21 mouse cellular contexts compared by ENCODE assay signal in the genomic region with DNA sequence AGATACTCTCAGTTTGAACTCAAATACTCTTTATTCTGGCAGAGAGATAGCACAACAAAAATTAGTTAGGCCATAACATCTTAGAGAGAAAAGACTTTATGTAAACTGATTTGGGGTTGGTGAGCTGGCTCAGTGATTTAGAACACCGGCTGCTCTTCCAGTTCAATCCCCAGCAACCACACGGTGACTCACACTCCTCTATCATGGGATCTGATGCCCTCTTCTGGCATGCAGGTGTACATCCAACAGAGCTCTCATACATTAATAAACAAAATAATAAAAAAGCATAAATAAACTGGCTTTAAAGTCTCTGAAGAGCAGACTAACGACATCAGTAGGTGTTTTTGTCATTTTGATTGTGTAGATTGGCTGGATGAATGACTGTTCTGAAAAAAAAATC. TPM values are rescaled to one million over a fixed set of nuclear protein-coding genes. Genes with fewer than 3 reads are reported as not detected.
DNase-seq lines count a peak whose midpoint lies in the region; ATAC-seq and TF ChIP-seq lines count a peak whose summit lies in the region.
"Had no signal": no experiment of that assay in that cellular context is flagged by ENCODE, and none has a peak within 500 bp of the region (broad histone marks: within the 10 kb centered on the region; RNA-seq: fewer than 3 reads in every experiment).

No protein-coding gene starts in this region.

- no peak for ATAC-seq in erythroblast, adult 5-6 weeks (replicated peaks; ENCODE audit: low FRiP score, poor library complexity, severe bottlenecking)

- H3K27ac ChIP-seq in layer of hippocampus, adult 2 months = no peak overlapping the region
- H3K27ac ChIP-seq: embryonic facial prominence, embryonic 15.5 days; heart, embryonic 10.5 days; hindbrain, embryonic 13.5 days; neural tube, embryonic 13.5 days; stomach, embryonic 15.5 days had no signal

- no peak overlapping the region for H3K4me3 ChIP-seq in layer of hippocampus, adult 2 months
- H3K4me3 ChIP-seq: embryonic facial prominence, embryonic 15.5 days; heart, embryonic 10.5 days; hindbrain, embryonic 13.5 days; neural tube, embryonic 13.5 days; stomach, embryonic 15.5 days had no signal

- peak; percentile 13 for DNase-seq in adrenal gland, adult 2 months
- DNase-seq in adrenal gland, postnatal 4 days (ENCODE audit: low spot score in 2 of 2) = no peak
- DNase-seq in layer of hippocampus, adult 2 months (ENCODE audit: low spot score in 2 of 2) = no peak
- DNase-seq in layer of hippocampus, adult 8-10 months (ENCODE audit: low spot score in 2 of 2) = no peak
- DNase-seq in 416B (ENCODE audit: low read depth) = peak; percentile 60
- DNase-seq in adrenal gland, postnatal 14 days = peak; percentile 18
- no peak for DNase-seq in testis, postnatal 14 days (ENCODE audit: low spot score)
- DNase-seq: B cell, adult 2 months; gastrocnemius, postnatal 14 days; heart, postnatal 10 days; kidney, adult 11 months; layer of hippocampus, postnatal 36 days; left cerebral cortex, postnatal 4 days; lung, postnatal 36 days; thymus, postnatal 14 days had no signal

- peak; percentile 56 for TF ChIP-seq CTCF in layer of hippocampus, adult 2 months (conservative IDR thresholded peaks at IDR 0.05)

RNA-seq across cellular contexts. Expression of gene Vcan, which starts 21.8 kb away (rescaled TPM):
- total RNA-seq in adrenal gland, adult 2 months (2021) = 1 to 10 TPM; 2.7 to 3.2 TPM
- 0.88 and 1.4 TPM in 2 replicates for polyA plus RNA-seq in adrenal gland, adult 2 months (2012; rRNA removed)
- total RNA-seq in adrenal gland, postnatal 4 days (2021) = 10 to 100 TPM; 34.2 to 36.2 TPM
- 10 to 100 TPM; 15.7 to 16.8 TPM for total RNA-seq in layer of hippocampus, adult 2 months (2021)
- total RNA-seq in layer of hippocampus, adult 8-10 months (2022) = 10 to 100 TPM; 15.6 to 17.8 (median 16.7) TPM
- 6.1 and 8.5 TPM in 2 replicates for total RNA-seq in adrenal gland, postnatal 14 days (2021)
- total RNA-seq in erythroblast, adult 5-6 weeks (2015; ENCODE audit: low replicate concordance) = 2.7 and 11.3 TPM in 2 replicates
- total RNA-seq in erythroblast, adult 5-6 weeks (2017; ENCODE audit: low replicate concordance) = 0.98 and 2.0 TPM in 2 replicates

Comparison
In these comparisons a context has a peak if more than half of its experiments do, and no peak if none do; other contexts are left out.
1. DNase-seq: peak in adrenal gland, adult 2 months (single experiment), 416B (single experiment) and adrenal gland, postnatal 14 days (single experiment); none in adrenal gland, postnatal 4 days (0 of 2), layer of hippocampus, adult 2 months (0 of 2), layer of hippocampus, adult 8-10 months (0 of 2) and testis, postnatal 14 days (single experiment).